Mouse (Mus musculus) liver (tissue): ENCODE results near the gene Rab3gap1.

Experiments
- DNase-seq: peaks from one replicate; pipeline ENCODE4 v3.0.0-alpha.2; 2020; ENCODE audit warnings: mixed read lengths

Rab3gap1 gene

DNA sequence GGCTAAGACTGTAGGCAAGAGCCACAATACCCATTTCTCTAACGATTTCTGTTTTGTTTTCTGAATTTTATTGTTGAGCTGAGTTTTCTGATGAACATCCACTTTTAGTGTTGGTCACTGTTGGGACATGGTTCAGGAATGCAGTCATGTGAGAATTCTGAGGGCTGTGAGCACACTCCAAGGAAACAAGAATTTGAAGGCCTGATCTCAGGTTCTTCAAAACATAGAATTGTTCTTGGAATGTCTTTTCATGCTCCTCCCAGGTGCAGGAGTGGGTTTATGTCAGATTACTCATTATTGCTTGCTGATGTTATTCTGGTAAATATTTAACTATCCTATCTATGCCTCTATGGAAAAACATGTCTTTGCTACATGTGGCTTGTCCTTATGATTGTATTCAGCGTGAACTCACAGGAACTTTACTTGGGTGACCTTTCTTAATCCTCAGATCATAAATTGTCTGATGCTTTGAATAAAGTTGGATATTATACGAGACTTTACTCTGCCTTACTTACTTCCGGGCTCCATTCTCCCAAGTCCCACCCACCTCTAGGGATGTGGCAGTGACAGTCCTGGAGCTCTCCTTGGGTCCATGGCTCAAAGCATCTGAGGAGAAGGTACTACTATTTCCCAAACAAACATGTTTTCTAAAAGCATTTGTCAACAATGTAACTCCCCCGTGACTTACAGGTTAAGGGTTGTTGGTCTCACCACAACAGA lies 114.9 kb downstream of the Rab3gap1 start:
- no peak for DNase-seq

DNA sequence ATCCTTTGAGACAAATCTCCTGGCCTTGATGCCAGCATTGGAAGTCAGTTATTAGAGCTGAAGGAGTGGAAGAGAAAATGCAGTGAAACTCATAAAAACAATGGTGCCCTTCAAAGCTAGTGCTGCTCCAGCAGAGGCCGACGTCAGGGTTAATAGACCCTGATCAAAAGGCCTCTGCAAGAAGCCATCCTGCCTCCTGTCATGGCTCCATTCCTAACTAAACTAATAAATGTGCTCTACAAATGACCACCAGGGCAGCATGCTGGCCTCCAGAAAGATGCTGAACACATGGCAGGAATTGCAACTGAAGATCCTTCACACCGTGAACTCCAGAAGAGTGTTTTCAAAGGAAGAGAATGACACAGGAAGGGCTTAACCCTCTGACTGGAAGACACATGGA lies 116.8 kb downstream of the Rab3gap1 start:
- DNase-seq, result no peak

DNA sequence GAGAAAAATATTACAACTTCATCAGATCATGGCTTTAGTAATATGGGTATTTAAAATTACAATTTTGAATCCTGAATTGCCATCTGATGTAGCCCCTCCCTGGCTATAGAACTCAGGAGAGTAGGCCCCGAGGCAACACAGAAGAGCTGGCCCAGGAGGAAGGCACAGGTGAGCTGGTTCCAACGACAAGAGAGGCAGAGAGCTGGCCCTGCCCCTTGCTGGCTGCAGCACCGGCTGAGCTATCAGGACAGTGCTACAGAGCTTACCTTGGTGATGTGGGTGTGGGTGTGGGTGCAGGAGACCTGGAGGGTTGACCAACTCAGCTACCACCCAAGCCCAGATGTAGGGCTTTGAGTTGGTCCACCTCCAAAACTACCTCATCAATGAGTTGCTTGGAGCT lies 119.7 kb downstream of the Rab3gap1 start:
- DNase-seq, result no peak

DNA sequence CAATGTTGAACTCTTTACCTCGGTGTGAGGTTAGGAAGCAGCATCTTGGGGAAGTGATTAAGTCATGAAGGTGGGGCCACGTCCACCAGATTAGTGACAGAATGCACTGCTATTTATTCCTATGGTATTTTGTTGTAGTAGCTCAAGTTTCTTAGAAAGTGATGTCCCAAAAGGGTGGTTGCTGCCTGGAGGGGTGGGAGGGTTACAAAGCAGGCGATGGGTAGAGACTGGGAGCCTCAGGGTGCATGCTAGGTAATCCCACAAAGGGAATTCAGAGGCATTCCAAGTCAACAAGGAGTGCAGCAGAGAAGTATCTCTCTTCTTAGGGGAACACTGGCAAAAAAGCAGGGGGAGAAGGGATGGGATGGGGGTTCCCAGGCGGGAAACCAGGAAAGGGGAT lies 120.8 kb downstream of the Rab3gap1 start:
- DNase-seq, result no peak

DNA sequence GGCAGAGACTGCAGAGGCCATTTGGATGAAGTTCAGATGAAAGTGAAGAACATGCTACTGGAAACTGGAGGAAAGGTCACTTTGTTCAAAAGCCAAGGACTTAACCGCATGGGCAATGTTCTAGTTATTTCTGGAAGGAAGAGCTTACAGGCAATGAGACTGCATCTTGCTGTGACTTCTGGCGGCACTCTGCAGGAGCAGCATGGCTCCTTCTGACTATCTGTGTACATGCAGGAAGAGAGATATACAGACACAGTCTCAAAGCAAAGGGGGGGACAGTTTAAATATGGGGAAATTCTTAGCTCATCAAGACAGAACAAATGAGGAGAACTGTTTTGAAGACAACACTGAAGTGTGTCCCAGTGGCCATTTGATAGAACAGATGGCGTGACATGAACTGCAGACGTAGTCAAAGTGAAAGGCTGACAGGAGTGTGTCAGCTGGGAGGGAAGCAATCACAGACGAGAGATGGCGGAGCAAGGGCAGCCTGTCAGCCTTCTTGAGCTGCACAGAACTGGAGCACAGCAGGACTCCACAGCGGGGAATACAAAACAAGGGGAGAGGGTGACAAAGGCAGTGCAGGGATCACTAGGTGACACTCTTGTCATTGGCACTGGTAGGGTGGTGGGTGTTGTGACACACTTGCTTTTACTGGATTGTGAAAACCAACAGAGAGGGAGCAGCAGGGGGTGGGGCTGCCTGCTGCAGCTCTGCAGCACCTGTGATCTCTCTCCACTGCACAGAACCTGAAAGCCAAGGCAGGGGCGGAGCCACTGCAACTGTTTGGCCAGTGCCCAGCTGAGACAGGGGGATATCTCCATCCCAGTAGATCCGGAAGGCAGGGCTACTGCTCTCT lies 121.5 kb downstream of the Rab3gap1 start:
- DNase-seq, result peak; percentile 9
